Mouse (Mus musculus) bone marrow, adult 2 months (tissue): Measurements from ENCODE around the gene 4930402H24Rik.

Experiments
- CTCF ChIP-seq: fragments of 200-500 bp; IDR thresholded peaks from 2 replicates; pipeline ENCODE4 v1.5.1; 2011; ENCODE audit warnings: low read length, control low read depth; ENCODE audit not compliant: control insufficient read depth, insufficient read depth
- POLR2A ChIP-seq: fragments of 200-500 bp; IDR thresholded peaks from 2 replicates; pipeline ENCODE4 v1.6.1; 2011; ENCODE audit warnings: low read depth, mild to moderate bottlenecking, control low read depth, low read length, borderline replicate concordance; ENCODE audit not compliant: control insufficient read depth

GRCm38 (mm10) chr2:130704040-130705001 lies 201.9 kb downstream of the 4930402H24Rik start:
- TF ChIP-seq POLR2A, result no peak
- no peak for TF ChIP-seq CTCF
